Mouse (Mus musculus) heart, embryonic 14.5 days (tissue): ENCODE data around the gene Arf3. TPM values are rescaled to one million over a fixed set of nuclear protein-coding genes. Genes with fewer than 3 reads are reported as not detected.
"Not testable (repeated sequence)": the region's sequence is repeated elsewhere in the genome, so short reads cannot be mapped to it uniquely, and the experiment has no call there.

ENCODE experiments used
- ATAC-seq: fragments of 200-750 bp; cut with Nextera tagmentation; 2 replicates; pipeline ENCODE4 v1.8.0; 2017; ENCODE audit warnings: low read depth, moderate TSS enrichment; ENCODE audit not compliant: insufficient number of reproducible peaks, insufficient read depth, low FRiP score
- H3K27ac ChIP-seq, 2 experiments: fragments of 200-500 bp in 1 of 2; fragments of 300-500 bp in 1 of 2; sonication (generic) in 1 of 2; replicated peaks in 1 of 2; 2 replicates each; pipeline ENCODE4 v1.5.1; 2012 to 2014; ENCODE audit warnings: low read depth in 2 of 2, low read length in 2 of 2, control low read depth in 1 of 2, mild to moderate bottlenecking in 1 of 2, mixed read lengths in 1 of 2; ENCODE audit not compliant: control insufficient read depth in 1 of 2, insufficient read depth in 1 of 2
- H3K27me3 ChIP-seq: fragments of 300-500 bp; sonication (generic); 2 replicates; pipeline ENCODE4 v1.6.1; 2014; ENCODE audit warnings: mild to moderate bottlenecking, low read length, control low read depth; ENCODE audit not compliant: control insufficient read depth, insufficient read depth
- H3K36me3 ChIP-seq: fragments of 300-500 bp; sonication (generic); 2 replicates; pipeline ENCODE4 v1.6.1; 2014; ENCODE audit warnings: mild to moderate bottlenecking, control low read depth, low read length, mixed read lengths; ENCODE audit not compliant: control insufficient read depth, insufficient read depth
- H3K4me1 ChIP-seq, 2 experiments: fragments of 200-500 bp in 1 of 2; fragments of 300-500 bp in 1 of 2; sonication (generic) in 1 of 2; 2 replicates each; pipeline ENCODE4 v1.6.1; 2012 to 2014; ENCODE audit warnings: low read length in 2 of 2, control low read depth in 1 of 2, mixed read lengths in 1 of 2; ENCODE audit not compliant: control insufficient read depth in 2 of 2, insufficient read depth in 2 of 2
- H3K4me2 ChIP-seq: fragments of 300-500 bp; sonication (generic); 2 replicates; pipeline ENCODE4 v1.6.1; 2014; ENCODE audit warnings: mild to moderate bottlenecking, low read length
- H3K4me3 ChIP-seq, 2 experiments: fragments of 200-500 bp in 1 of 2; fragments of 300-500 bp in 1 of 2; sonication (generic) in 1 of 2; 2 replicates each; pipeline ENCODE4 v1.5.1; 2012 to 2014; ENCODE audit warnings: low read length in 2 of 2, mild to moderate bottlenecking in 2 of 2, control low read depth in 1 of 2, low read depth in 1 of 2, moderate library complexity in 1 of 2; ENCODE audit not compliant: control insufficient read depth in 1 of 2, insufficient read depth in 1 of 2
- H3K9ac ChIP-seq: fragments of 300-500 bp; sonication (generic); 2 replicates; pipeline ENCODE4 v1.6.1; 2014; ENCODE audit warnings: mild to moderate bottlenecking, low read length
- H3K9me3 ChIP-seq: fragments of 300-500 bp; sonication (generic); 2 replicates; pipeline ENCODE4 v1.6.1; 2016; ENCODE audit warnings: low read length, control low read depth; ENCODE audit not compliant: control insufficient read depth
- WGBS: fragments of 180-500 bp; shearing (Covaris S2); extraction: QIAGEN DNeasy Blood & Tissue Kit; methylation state at CpG from one replicate; pipeline ENCODE4 v1.1.7; 2014; 5-methylcytosine and 5-hydroxymethylcytosine counted together
- polyA plus RNA-seq: library from polyadenylated mRNA; unstranded; fragments of >200 nt; fragmentation: Nextera tagmentation; extraction: Ambion mirVana; gene quantifications from 2 replicates; pipeline ENCODE4 v1.2.1, GENCODE M21; 2014

Gene Arf3
- polyA plus RNA-seq, 1 experiment from 2014 or later, result 31.9 TPM

DNA sequence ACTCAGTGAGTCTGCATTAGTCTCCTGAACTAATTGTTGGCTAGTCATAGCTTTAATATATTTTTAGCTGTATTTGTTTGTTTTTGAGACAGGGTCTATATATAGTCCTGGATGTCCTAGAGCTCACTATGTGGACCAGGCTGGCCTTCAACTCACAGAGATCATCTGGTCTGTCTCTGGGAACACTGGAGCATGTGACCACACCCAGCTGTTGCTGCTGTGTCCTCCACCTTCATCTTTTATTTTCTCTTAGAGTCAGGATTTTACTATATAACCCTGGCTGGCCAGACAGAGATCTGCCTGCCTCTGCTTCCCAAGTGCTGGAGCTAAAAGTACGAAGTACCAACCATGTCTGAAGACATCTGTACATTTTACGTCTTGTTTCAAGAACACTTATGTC is 13.9 kb downstream of the Arf3 start:
- no peaks in the 10 kb centered on the region for H3K9me3 ChIP-seq
- 95% methylated on average over 2 of the region's 2 CpGs for WGBS
- no peak overlapping the region for H3K4me3 ChIP-seq
- no peak overlapping the region for H3K27ac ChIP-seq
- ATAC-seq, result no peak
- no peak overlapping the region for H3K4me2 ChIP-seq
- H3K36me3 ChIP-seq, result peaks cover 15% of the 10 kb centered on the region
- no peaks in the 10 kb centered on the region for H3K27me3 ChIP-seq
- H3K9ac ChIP-seq, result no peak overlapping the region
- peaks cover 13 to 39% of the 10 kb centered on the region in 2 experiments for H3K4me1 ChIP-seq

- 84% methylated on average over 6 of the region's 6 CpGs for WGBS
- no peak overlapping the region for H3K27ac ChIP-seq
- H3K4me3 ChIP-seq, result no peak overlapping the region
- ATAC-seq, result no peak
- no peaks in the 10 kb centered on the region for H3K27me3 ChIP-seq
- H3K4me2 ChIP-seq, result no peak overlapping the region
- H3K36me3 ChIP-seq, result peaks cover 14% of the 10 kb centered on the region
- no peaks in the 10 kb centered on the region for H3K9me3 ChIP-seq
- peaks cover 13 to 30% of the 10 kb centered on the region in 2 experiments for H3K4me1 ChIP-seq
- no peak overlapping the region for H3K9ac ChIP-seq
These were observed 15.7 kb downstream of the Arf3 start for GRCm38 (mm10) chr15:98747296-98747695.

DNA sequence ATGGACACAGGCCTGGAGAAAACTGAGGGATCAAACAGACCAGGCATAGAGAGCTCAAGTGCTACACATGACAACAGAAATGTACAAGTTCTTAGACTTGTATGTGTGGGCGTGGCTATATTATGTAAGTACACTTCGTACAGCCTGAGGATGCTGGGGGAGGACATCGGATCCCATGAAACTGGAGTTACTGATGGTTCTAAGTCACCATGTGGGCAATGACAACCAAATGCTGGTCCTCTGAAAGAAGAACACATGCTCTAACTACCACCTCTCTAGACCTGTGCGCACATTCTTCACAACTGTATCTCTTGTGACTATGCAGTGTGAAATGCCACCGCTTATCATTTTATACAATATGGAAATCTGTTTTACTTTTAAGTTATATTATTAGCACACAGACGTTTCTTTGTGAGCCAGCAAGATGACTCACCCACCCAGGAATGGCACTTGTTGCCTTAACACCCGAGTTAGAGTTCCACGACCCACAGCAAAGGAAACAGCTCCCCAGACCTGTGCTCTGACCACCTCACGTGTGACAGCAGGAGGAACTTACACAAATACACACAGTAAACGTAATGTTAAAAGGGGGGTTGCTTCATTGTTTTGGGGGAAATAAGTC is 16.6 kb downstream of the Arf3 start:
- Histone ChIP-seq H3K9ac (no peak overlapping the region), H3K36me3 (peaks cover 21% of the 10 kb centered on the region), H3K4me1 (peaks cover 13 to 30% of the 10 kb centered on the region in 2 experiments), H3K4me2 (no peak overlapping the region), H3K4me3 (no peak overlapping the region), H3K27me3 (no peaks in the 10 kb centered on the region), H3K27ac (no peak overlapping the region), H3K9me3 (no peaks in the 10 kb centered on the region)
- 57% methylated on average over 10 of the region's 10 CpGs for WGBS
- ATAC-seq, result no peak

GRCm38 (mm10) chr15:98743863-98744262 is 19.2 kb downstream of the Arf3 start:
- H3K27me3 ChIP-seq, H3K4me2 ChIP-seq, H3K9me3 ChIP-seq, H3K27ac ChIP-seq, H3K9ac ChIP-seq, ATAC-seq, H3K4me3 ChIP-seq: not testable (repeated sequence)
- H3K36me3 ChIP-seq, result peaks cover 38% of the 10 kb centered on the region
- WGBS, result 79% methylated on average over 3 of the region's 3 CpGs
- peaks cover 13 to 30% of the 10 kb centered on the region in 2 experiments for H3K4me1 ChIP-seq

GRCm38 (mm10) chr15:98742766-98743428 is 20.1 kb downstream of the Arf3 start:
- Histone ChIP-seq H3K36me3 (peaks cover 43% of the 10 kb centered on the region), H3K4me3 (no peak overlapping the region), H3K27me3 (no peaks in the 10 kb centered on the region), H3K9me3 (no peaks in the 10 kb centered on the region), H3K27ac (no peak overlapping the region), H3K4me2 (no peak overlapping the region), H3K4me1 (peaks cover 13 to 30% of the 10 kb centered on the region in 2 experiments), H3K9ac (no peak overlapping the region)
- no peak for ATAC-seq
- 81% methylated on average over 8 of the region's 8 CpGs for WGBS

DNA sequence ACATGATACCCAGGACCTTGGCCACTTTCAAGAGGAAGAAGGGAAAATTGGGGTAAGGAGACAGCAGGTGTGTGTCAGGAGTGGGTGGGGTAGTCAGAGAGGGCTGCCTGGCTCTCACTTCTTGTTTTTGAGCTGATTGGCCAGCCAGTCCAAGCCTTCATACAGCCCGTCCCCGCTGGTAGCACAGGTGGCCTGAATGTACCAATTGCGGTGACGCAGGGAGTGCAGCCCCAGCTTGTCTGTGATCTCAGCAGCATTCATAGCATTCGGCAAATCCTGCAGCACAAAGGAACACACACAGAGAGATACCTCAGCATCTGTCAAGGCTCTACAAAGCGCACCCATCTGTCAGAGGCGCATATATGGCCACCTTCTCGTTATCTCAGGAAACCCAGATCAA is 22.8 kb downstream of the Arf3 start:
- WGBS, result 90% methylated on average over 8 of the region's 8 CpGs
- Histone ChIP-seq H3K4me1 (peaks cover 4 to 8% of the 10 kb centered on the region in 2 experiments), H3K27me3 (no peaks in the 10 kb centered on the region), H3K4me3 (no peak overlapping the region), H3K9ac (no peak overlapping the region), H3K36me3 (peaks cover 66% of the 10 kb centered on the region), H3K27ac (no peak overlapping the region), H3K9me3 (no peaks in the 10 kb centered on the region), H3K4me2 (no peak overlapping the region)
- ATAC-seq, result no peak

DNA sequence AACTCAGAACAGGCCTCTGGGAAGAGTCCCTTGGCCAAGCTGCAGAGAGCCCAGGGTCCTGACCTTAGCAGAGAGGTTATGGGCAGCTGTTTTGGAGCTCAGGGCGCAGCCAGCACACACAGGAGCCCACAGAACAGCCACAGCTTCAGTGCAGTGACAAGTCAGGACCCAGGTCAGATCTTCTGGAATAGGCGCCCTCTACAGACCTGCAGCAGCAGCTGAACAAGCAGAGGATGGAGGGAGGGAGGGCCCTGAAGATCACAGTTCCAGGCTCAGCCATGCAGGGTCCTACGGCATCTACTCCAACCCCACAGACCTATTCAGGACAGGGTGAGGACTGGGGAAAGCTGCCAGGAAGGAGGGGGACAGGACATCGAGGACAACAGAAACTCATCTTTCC is 24.2 kb downstream of the Arf3 start:
- no peak overlapping the region for H3K9ac ChIP-seq
- ATAC-seq, result no peak
- H3K36me3 ChIP-seq, result peaks cover 66% of the 10 kb centered on the region
- H3K9me3 ChIP-seq, result no peaks in the 10 kb centered on the region
- no peak overlapping the region for H3K4me2 ChIP-seq
- H3K27me3 ChIP-seq, result no peaks in the 10 kb centered on the region
- 65% methylated on average over 4 of the region's 4 CpGs for WGBS
- H3K27ac ChIP-seq, result no peak overlapping the region
- H3K4me3 ChIP-seq, result no peak overlapping the region
- H3K4me1 ChIP-seq, result peaks cover 6 to 7% of the 10 kb centered on the region in 2 experiments; a peak in 3 of 4 replicates
